Comparison of ENCODE assay signal across 20 mouse cellular contexts in the genomic region with DNA sequence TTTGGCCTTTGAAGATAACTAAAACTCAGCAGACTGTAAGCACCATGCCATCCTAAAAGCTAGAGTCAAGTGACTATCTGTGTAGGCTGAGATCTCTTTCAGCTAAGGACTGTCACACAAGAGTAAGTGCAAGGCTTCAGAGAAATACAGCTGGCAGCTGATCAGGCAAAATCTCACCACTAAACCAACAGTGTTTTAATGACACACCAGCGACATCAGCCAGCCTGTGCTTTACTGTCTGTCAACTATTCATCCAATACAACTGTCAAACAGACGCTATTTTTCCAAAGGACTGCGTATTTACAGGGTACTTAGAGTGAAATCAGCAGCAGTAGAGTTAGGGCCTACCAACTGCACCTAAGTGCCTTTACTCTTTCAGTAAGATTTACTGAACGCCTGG. TPM values are rescaled to one million over a fixed set of nuclear protein-coding genes. Genes with fewer than 3 reads are reported as not detected.
DNase-seq lines count a peak whose midpoint lies in the region; ATAC-seq and TF ChIP-seq lines count a peak whose summit lies in the region.
"Had no signal": no experiment of that assay in that cellular context is flagged by ENCODE, and none has a peak within 500 bp of the region (broad histone marks: within the 10 kb centered on the region; RNA-seq: fewer than 3 reads in every experiment).

No protein-coding gene starts in this region.

- H3K4me3 ChIP-seq in heart, embryonic 11.5 days (ENCODE audit: low read depth, low read length), result no peak overlapping the region
- H3K4me3 ChIP-seq in heart, postnatal 0 days (ENCODE audit: low read depth, low read length), result no peak overlapping the region
- no peak overlapping the region for H3K4me3 ChIP-seq in forebrain, embryonic 15.5 days
- H3K4me3 ChIP-seq: limb, embryonic 15.5 days had no signal

- H3K9ac ChIP-seq in heart, embryonic 11.5 days (ENCODE audit: low read depth, low read length), result no peak overlapping the region
- H3K9ac ChIP-seq in heart, postnatal 0 days (replicated peaks; ENCODE audit: low read depth, low read length), result no peak overlapping the region
- H3K9ac ChIP-seq in forebrain, embryonic 15.5 days (replicated peaks), result no peak overlapping the region
- H3K9ac ChIP-seq: limb, embryonic 15.5 days had no signal

- peak; percentile 84 for DNase-seq in heart, adult 11 months
- no peak for DNase-seq in heart, postnatal 0 days (ENCODE audit: low spot score)
- no peak for DNase-seq in heart, adult 18-20 months
- DNase-seq in lung, postnatal 10 days, result peak; percentile 51
- DNase-seq in lung, postnatal 14 days, result no peak
- no peak for DNase-seq in embryo, embryonic 10.5 days (ENCODE audit: low spot score)
- DNase-seq: adrenal gland, postnatal 14 days; cerebellum, adult 11-12 months; cerebellum, postnatal 14 days; embryo, embryonic 11 days; kidney, adult 2 months; kidney, postnatal 10 days; right cerebral cortex, postnatal 25 days; thymus, postnatal 36 days had no signal

- TF ChIP-seq EP300 in heart, postnatal 0 days (IDR thresholded peaks at IDR 0.05; ENCODE audit: low read depth), result no peak

- no peaks in the 10 kb centered on the region for H3K9me3 ChIP-seq in heart, embryonic 11.5 days (replicated peaks; ENCODE audit: control insufficient read depth, low read length)
- H3K9me3 ChIP-seq in heart, postnatal 0 days (replicated peaks; ENCODE audit: control insufficient read depth, low read length), result no peaks in the 10 kb centered on the region
- no peaks in the 10 kb centered on the region for H3K9me3 ChIP-seq in forebrain, embryonic 15.5 days
- H3K9me3 ChIP-seq: limb, embryonic 15.5 days had no signal

- no peak overlapping the region for H3K4me2 ChIP-seq in heart, embryonic 11.5 days
- no peak overlapping the region for H3K4me2 ChIP-seq in heart, postnatal 0 days (ENCODE audit: low read depth, low read length)
- no peak overlapping the region for H3K4me2 ChIP-seq in forebrain, embryonic 15.5 days (replicated peaks)
- H3K4me2 ChIP-seq: limb, embryonic 15.5 days; midbrain, embryonic 11.5 days had no signal

- H3K4me1 ChIP-seq in heart, embryonic 11.5 days (ENCODE audit: control insufficient read depth, insufficient read depth, low read length), result peaks cover 49% of the 10 kb centered on the region
- H3K4me1 ChIP-seq in heart, postnatal 0 days (ENCODE audit: control insufficient read depth, insufficient read depth), result peaks cover 51% of the 10 kb centered on the region
- H3K4me1 ChIP-seq in forebrain, embryonic 15.5 days, result peaks cover 33% of the 10 kb centered on the region

- peaks cover 2% of the 10 kb centered on the region; the same call in 1 of the 2 replicates for H3K36me3 ChIP-seq in heart, embryonic 11.5 days (ENCODE audit: control insufficient read depth, insufficient read depth, low read length)
- peaks cover 21% of the 10 kb centered on the region for H3K36me3 ChIP-seq in heart, postnatal 0 days (replicated peaks; ENCODE audit: control insufficient read depth, insufficient read depth, low read length)
- H3K36me3 ChIP-seq in forebrain, embryonic 15.5 days, result peaks cover 4% of the 10 kb centered on the region; the same call in 1 of the 2 replicates

- H3K27ac ChIP-seq in heart, embryonic 11.5 days (ENCODE audit: low read depth, low read length), result no peak overlapping the region
- H3K27ac ChIP-seq in heart, postnatal 0 days (ENCODE audit: low read depth), result peak overlapping the region; percentile 59
- peak overlapping the region; percentile 55; the same call in 1 of the 2 replicates for H3K27ac ChIP-seq in forebrain, embryonic 15.5 days (replicated peaks)
- H3K27ac ChIP-seq: limb, embryonic 15.5 days; macrophage had no signal

- no peak for ATAC-seq in heart, embryonic 11.5 days (replicated peaks; ENCODE audit: insufficient number of reproducible peaks, low FRiP score, low TSS enrichment)
- no peak for ATAC-seq in heart, postnatal 0 days (ENCODE audit: insufficient read depth, low read depth)
- ATAC-seq in forebrain, embryonic 15.5 days (replicated peaks), result no peak

- H3K27me3 ChIP-seq in heart, embryonic 11.5 days (ENCODE audit: control insufficient read depth, insufficient read depth, low read length), result no peaks in the 10 kb centered on the region
- no peaks in the 10 kb centered on the region for H3K27me3 ChIP-seq in heart, postnatal 0 days (ENCODE audit: control insufficient read depth, insufficient read depth, low read length)
- no peaks in the 10 kb centered on the region for H3K27me3 ChIP-seq in forebrain, embryonic 15.5 days
- H3K27me3 ChIP-seq: CH12.LX; limb, embryonic 15.5 days had no signal

- no peak for TF ChIP-seq CTCF in heart, postnatal 0 days (IDR thresholded peaks at IDR 0.05; ENCODE audit: low read depth)

- WGBS in heart, embryonic 11.5 days (ENCODE audit: insufficient replicate concordance), result 77% methylated on average over 4 of the region's 4 CpGs
- WGBS in heart, postnatal 0 days, result 56% methylated on average over 4 of the region's 4 CpGs
- WGBS in forebrain, embryonic 15.5 days, result 30% methylated on average over 4 of the region's 4 CpGs

RNA-seq across cellular contexts. Expression of gene Clic4, which starts 12.2 kb away (rescaled TPM):
- polyA plus RNA-seq in heart, embryonic 11.5 days (2014; fragmentation: Nextera tagmentation; extraction: Ambion mirVana), result 156 and 251 TPM in 2 replicates
- total RNA-seq in heart, postnatal 0 days (2014; rRNA removed; ENCODE audit: low replicate concordance), result 239 and 307 TPM in 2 replicates
- 213 and 235 TPM in 2 replicates for polyA plus RNA-seq in heart, postnatal 0 days (2015; fragmentation: Nextera tagmentation; extraction: Ambion mirVana)
- 100 to 1,000 TPM; 253 to 258 TPM for total RNA-seq in heart, adult 18-20 months (2021)
- polyA plus RNA-seq in forebrain, embryonic 15.5 days (2015; fragmentation: Nextera tagmentation; extraction: Ambion mirVana), result 114 and 116 TPM in 2 replicates

Comparison
In these comparisons a context has a peak if more than half of its experiments do, and no peak if none do; other contexts are left out.
1. DNase-seq: peak in heart, adult 11 months (single experiment) and lung, postnatal 10 days (single experiment); none in heart, postnatal 0 days (single experiment), heart, adult 18-20 months (0 of 2), lung, postnatal 14 days (single experiment) and embryo, embryonic 10.5 days (single experiment).